8 mouse cellular contexts compared by ENCODE assay signal in genomic region chr3:158076685-158077379, GRCm38 (mm10). TPM values are rescaled to one million over a fixed set of nuclear protein-coding genes. Genes with fewer than 3 reads are reported as not detected.
A peak's percentile ranks its signal among the peaks of the same experiment; 100 is the strongest.
DNase-seq lines count a peak whose midpoint lies in the region; ATAC-seq and TF ChIP-seq lines count a peak whose summit lies in the region.

No protein-coding gene starts in this region.

- H3K9ac ChIP-seq in forebrain, postnatal 0 days = no peak overlapping the region
- H3K9ac ChIP-seq in forebrain, embryonic 11.5 days (ENCODE audit: low read length) = no peak overlapping the region
- H3K9ac ChIP-seq in midbrain, embryonic 11.5 days (ENCODE audit: low read length) = no peak overlapping the region
- H3K9ac ChIP-seq in midbrain, embryonic 15.5 days = no peak overlapping the region

- H3K4me2 ChIP-seq in forebrain, postnatal 0 days (ENCODE audit: low read depth) = no peak overlapping the region
- no peak overlapping the region for H3K4me2 ChIP-seq in forebrain, embryonic 11.5 days (ENCODE audit: low read depth, low read length, severe bottlenecking)
- H3K4me2 ChIP-seq in midbrain, embryonic 11.5 days = no peak overlapping the region
- no peak overlapping the region for H3K4me2 ChIP-seq in midbrain, embryonic 15.5 days

- TF ChIP-seq CTCF in forebrain, postnatal 0 days (IDR thresholded peaks at IDR 0.05; ENCODE audit: low read depth) = peak; percentile 65

- DNase-seq in forebrain, postnatal 0 days = peak; percentile 36
- no peak for DNase-seq in forebrain, embryonic 11.5 days (ENCODE audit: low spot score)
- peak; percentile 87 for DNase-seq in midbrain, embryonic 11.5 days (ENCODE audit: low spot score, missing footprints)
- DNase-seq in c-Kit-positive CD71-positive TER-119-positive erythroid progenitor cells, embryonic 14.5 days (ENCODE audit: low spot score) = peak; percentile 38
- DNase-seq in retina, postnatal 1 day = peak; percentile 70
- no peak for DNase-seq in ovary, adult 18-20 months (ENCODE audit: low spot score)
- DNase-seq in urinary bladder, adult 18-20 months (ENCODE audit: low spot score in 2 of 2) = no peak

- ATAC-seq in forebrain, postnatal 0 days = peak; percentile 47; the same call in 1 of the 2 replicates
- ATAC-seq in forebrain, embryonic 11.5 days (replicated peaks; ENCODE audit: low FRiP score) = no peak
- ATAC-seq in midbrain, embryonic 11.5 days (ENCODE audit: low FRiP score) = 0 out of 2 replicates have a peak, but pooled peaks have one; percentile 47
- no peak for ATAC-seq in midbrain, embryonic 15.5 days (replicated peaks)

- H3K27ac ChIP-seq in forebrain, postnatal 0 days (ENCODE audit: low read depth, low read length) = no peak overlapping the region
- H3K27ac ChIP-seq in forebrain, embryonic 11.5 days (ENCODE audit: low read depth, low read length) = no peak overlapping the region
- no peak overlapping the region for H3K27ac ChIP-seq in midbrain, embryonic 11.5 days (ENCODE audit: low read depth, low read length)
- no peak overlapping the region for H3K27ac ChIP-seq in midbrain, embryonic 15.5 days

- no peaks in the 10 kb centered on the region; the same call in 1 of the 2 replicates for H3K36me3 ChIP-seq in forebrain, postnatal 0 days (ENCODE audit: insufficient read depth)
- no peaks in the 10 kb centered on the region for H3K36me3 ChIP-seq in forebrain, embryonic 11.5 days (ENCODE audit: control insufficient read depth, insufficient read depth, low read length)
- H3K36me3 ChIP-seq in midbrain, embryonic 11.5 days (ENCODE audit: control insufficient read depth, insufficient read depth, low read length) = no peaks in the 10 kb centered on the region
- 0 out of 2 replicates have a peak, but pooled peaks cover 4% of the 10 kb centered on the region for H3K36me3 ChIP-seq in midbrain, embryonic 15.5 days (replicated peaks)

- no peaks in the 10 kb centered on the region for H3K9me3 ChIP-seq in forebrain, postnatal 0 days (ENCODE audit: low read length)
- H3K9me3 ChIP-seq in forebrain, embryonic 11.5 days (ENCODE audit: control insufficient read depth, low read length) = no peaks in the 10 kb centered on the region
- no peaks in the 10 kb centered on the region for H3K9me3 ChIP-seq in midbrain, embryonic 11.5 days (ENCODE audit: control insufficient read depth, low read length)
- H3K9me3 ChIP-seq in midbrain, embryonic 15.5 days = no peaks in the 10 kb centered on the region

- no peaks in the 10 kb centered on the region for H3K27me3 ChIP-seq in forebrain, postnatal 0 days (ENCODE audit: insufficient read depth, low read length)
- no peaks in the 10 kb centered on the region for H3K27me3 ChIP-seq in forebrain, embryonic 11.5 days (ENCODE audit: control insufficient read depth, insufficient read depth, low read length)
- no peaks in the 10 kb centered on the region for H3K27me3 ChIP-seq in midbrain, embryonic 11.5 days (ENCODE audit: control insufficient read depth, insufficient read depth, low read length)
- no peaks in the 10 kb centered on the region for H3K27me3 ChIP-seq in midbrain, embryonic 15.5 days (replicated peaks)

- H3K4me3 ChIP-seq in forebrain, postnatal 0 days (ENCODE audit: low read depth, low read length) = no peak overlapping the region
- H3K4me3 ChIP-seq in forebrain, embryonic 11.5 days (ENCODE audit: low read depth, low read length) = no peak overlapping the region
- no peak overlapping the region for H3K4me3 ChIP-seq in midbrain, embryonic 11.5 days (ENCODE audit: low read depth, low read length)
- no peak overlapping the region for H3K4me3 ChIP-seq in midbrain, embryonic 15.5 days

- 44% methylated on average over 4 of the region's 4 CpGs for WGBS in forebrain, postnatal 0 days
- 49% methylated on average over 4 of the region's 4 CpGs for WGBS in forebrain, embryonic 11.5 days
- 46% methylated on average over 4 of the region's 4 CpGs for WGBS in midbrain, embryonic 11.5 days
- WGBS in midbrain, embryonic 15.5 days = 50% methylated on average over 4 of the region's 4 CpGs

- no peaks in the 10 kb centered on the region for H3K4me1 ChIP-seq in forebrain, postnatal 0 days (ENCODE audit: insufficient read depth)
- no peaks in the 10 kb centered on the region for H3K4me1 ChIP-seq in forebrain, embryonic 11.5 days (replicated peaks; ENCODE audit: control insufficient read depth, insufficient read depth, low read length)
- no peaks in the 10 kb centered on the region for H3K4me1 ChIP-seq in midbrain, embryonic 11.5 days (ENCODE audit: control insufficient read depth, insufficient read depth, low read length)
- H3K4me1 ChIP-seq in midbrain, embryonic 15.5 days = no peaks in the 10 kb centered on the region

RNA-seq across cellular contexts. Expression of gene Lrrc40, which starts 40.4 kb away (rescaled TPM):
- total RNA-seq in forebrain, postnatal 0 days (2014; rRNA removed) = 53.9 and 65.5 TPM in 2 replicates
- 52.1 and 63.9 TPM in 2 replicates for polyA plus RNA-seq in forebrain, postnatal 0 days (2015; fragmentation: Nextera tagmentation; extraction: Ambion mirVana)
- polyA plus RNA-seq in forebrain, embryonic 11.5 days (2014; fragmentation: Nextera tagmentation; extraction: Ambion mirVana) = 89.1 and 105 TPM in 2 replicates
- 95.5 and 106 TPM in 2 replicates for polyA plus RNA-seq in midbrain, embryonic 11.5 days (2014; fragmentation: Nextera tagmentation; extraction: Ambion mirVana)
- 48.3 and 53.2 TPM in 2 replicates for polyA plus RNA-seq in midbrain, embryonic 15.5 days (2015; fragmentation: Nextera tagmentation; extraction: Ambion mirVana)

RNA-seq across cellular contexts. Expression of gene Srsf11, which starts 40.4 kb away (rescaled TPM):
- total RNA-seq in forebrain, postnatal 0 days (2014; rRNA removed) = 164 and 181 TPM in 2 replicates
- 153 and 172 TPM in 2 replicates for polyA plus RNA-seq in forebrain, postnatal 0 days (2015; fragmentation: Nextera tagmentation; extraction: Ambion mirVana)
- polyA plus RNA-seq in forebrain, embryonic 11.5 days (2014; fragmentation: Nextera tagmentation; extraction: Ambion mirVana) = 337 and 367 TPM in 2 replicates
- 338 and 356 TPM in 2 replicates for polyA plus RNA-seq in midbrain, embryonic 11.5 days (2014; fragmentation: Nextera tagmentation; extraction: Ambion mirVana)
- 239 and 257 TPM in 2 replicates for polyA plus RNA-seq in midbrain, embryonic 15.5 days (2015; fragmentation: Nextera tagmentation; extraction: Ambion mirVana)

Comparison
In these comparisons a context has a peak if more than half of its experiments do, and no peak if none do; other contexts are left out.
1. ATAC-seq: peak in forebrain, postnatal 0 days (single experiment) and midbrain, embryonic 11.5 days (single experiment); none in forebrain, embryonic 11.5 days (single experiment) and midbrain, embryonic 15.5 days (single experiment).
2. DNase-seq: peak in forebrain, postnatal 0 days (single experiment), midbrain, embryonic 11.5 days (single experiment), c-Kit-positive CD71-positive TER-119-positive erythroid progenitor cells, embryonic 14.5 days (single experiment) and retina, postnatal 1 day (single experiment); none in forebrain, embryonic 11.5 days (single experiment), ovary, adult 18-20 months (single experiment) and urinary bladder, adult 18-20 months (0 of 2).